Mouse (Mus musculus): ENCODE measurements around the gene Itpr3. TPM values are rescaled to one million over a fixed set of nuclear protein-coding genes. Genes with fewer than 3 reads are reported as not detected.

Gene Itpr3
- polyA plus RNA-seq, 1 experiment from 2014 or later: 4.3 TPM

GRCm38 (mm10) chr17:27025326-27025902 lies 31.7 kb upstream of the Itpr3 start:
- 96% methylated on average over 17 of the region's 17 CpGs for WGBS
- H3K4me1 ChIP-seq (replicated peaks): peaks cover 16% of the 10 kb centered on the region
- H3K27ac ChIP-seq: no peak overlapping the region
- no peak overlapping the region for H3K9ac ChIP-seq (replicated peaks)
- no peak for ATAC-seq (ENCODE audit: insufficient number of reproducible peaks, insufficient read depth, low FRiP score, low TSS enrichment, low read depth)
- no peak overlapping the region for H3K4me3 ChIP-seq (replicated peaks)
- no peaks in the 10 kb centered on the region for H3K9me3 ChIP-seq
- peaks cover 60% of the 10 kb centered on the region for H3K36me3 ChIP-seq
- no peaks in the 10 kb centered on the region for H3K27me3 ChIP-seq
- H3K4me2 ChIP-seq: no peak overlapping the region

GRCm38 (mm10) chr17:27025951-27026350 lies 31.2 kb upstream of the Itpr3 start:
- H3K36me3 ChIP-seq: peaks cover 55% of the 10 kb centered on the region
- no peak overlapping the region for H3K9ac ChIP-seq (replicated peaks)
- no peak overlapping the region for H3K4me3 ChIP-seq (replicated peaks)
- no peaks in the 10 kb centered on the region for H3K27me3 ChIP-seq
- H3K4me2 ChIP-seq: no peak overlapping the region
- ATAC-seq (ENCODE audit: insufficient number of reproducible peaks, insufficient read depth, low FRiP score, low TSS enrichment, low read depth): no peak
- 90% methylated on average over 3 of the region's 3 CpGs for WGBS
- H3K4me1 ChIP-seq (replicated peaks): peaks cover 16% of the 10 kb centered on the region
- H3K27ac ChIP-seq: no peak overlapping the region
- no peaks in the 10 kb centered on the region for H3K9me3 ChIP-seq

GRCm38 (mm10) chr17:27027460-27028283 lies 29.4 kb upstream of the Itpr3 start:
- Histone ChIP-seq H3K27ac (peak overlapping the region; percentile 82), H3K9ac (replicated peaks) (peak overlapping the region; percentile 94), H3K36me3 (peaks cover 38% of the 10 kb centered on the region), H3K4me2 (peak overlapping the region; percentile 90), H3K9me3 (no peaks in the 10 kb centered on the region), H3K4me3 (replicated peaks) (peak overlapping the region; percentile 70), H3K27me3 (no peaks in the 10 kb centered on the region), H3K4me1 (replicated peaks) (peaks cover 18% of the 10 kb centered on the region)
- no peak for ATAC-seq (ENCODE audit: insufficient number of reproducible peaks, insufficient read depth, low FRiP score, low TSS enrichment, low read depth)
- 22% methylated on average over 12 of the region's 12 CpGs for WGBS

- WGBS: 2% methylated on average over 19 of the region's 19 CpGs
- Histone ChIP-seq H3K27ac (peak overlapping the region; percentile 82), H3K4me3 (replicated peaks) (peak overlapping the region; percentile 70), H3K27me3 (no peaks in the 10 kb centered on the region), H3K4me1 (replicated peaks) (peaks cover 20% of the 10 kb centered on the region), H3K36me3 (peaks cover 31% of the 10 kb centered on the region), H3K9ac (replicated peaks) (peak overlapping the region; percentile 94), H3K9me3 (no peaks in the 10 kb centered on the region), H3K4me2 (peak overlapping the region; percentile 90)
- peak; percentile 63 for ATAC-seq (ENCODE audit: insufficient number of reproducible peaks, insufficient read depth, low FRiP score, low TSS enrichment, low read depth)
Measured at GRCm38 (mm10) chr17:27028284-27028795, 28.8 kb upstream of the Itpr3 start.

- peaks cover 26% of the 10 kb centered on the region for H3K36me3 ChIP-seq
- peak within 1 kb of the TSS; percentile 70 for H3K4me3 ChIP-seq (replicated peaks)
- no peaks in the 10 kb centered on the region for H3K27me3 ChIP-seq
- no peaks in the 10 kb centered on the region for H3K9me3 ChIP-seq
- H3K27ac ChIP-seq: peak within 1 kb of the TSS; percentile 82
- no peak; the same call in 1 of the 2 replicates for ATAC-seq (ENCODE audit: insufficient number of reproducible peaks, insufficient read depth, low FRiP score, low TSS enrichment, low read depth)
- H3K4me1 ChIP-seq (replicated peaks): peaks cover 20% of the 10 kb centered on the region
- 100% methylated on average over 1 of the region's 4 CpGs for WGBS
- H3K4me2 ChIP-seq: peak within 1 kb of the TSS; percentile 90
- H3K9ac ChIP-seq (replicated peaks): peak within 1 kb of the TSS; percentile 94
Measured at GRCm38 (mm10) chr17:27028909-27029308, 28.2 kb upstream of the Itpr3 start, which contains the start of gene Bak1. Gene Bak1 (minus strand): TSS chr17:27029009.

GRCm38 (mm10) chr17:27029431-27029830 lies 27.7 kb upstream of the Itpr3 start:
- 90% methylated on average over 14 of the region's 14 CpGs for WGBS
- Histone ChIP-seq H3K4me2 (no peak overlapping the region), H3K9me3 (no peaks in the 10 kb centered on the region), H3K36me3 (peaks cover 20% of the 10 kb centered on the region), H3K9ac (replicated peaks) (0 out of 2 replicates have a peak overlapping the region, but pooled peaks have one; percentile 94), H3K27me3 (no peaks in the 10 kb centered on the region), H3K4me3 (replicated peaks) (no peak overlapping the region), H3K27ac (no peak overlapping the region), H3K4me1 (replicated peaks) (peaks cover 20% of the 10 kb centered on the region)
- ATAC-seq (ENCODE audit: insufficient number of reproducible peaks, insufficient read depth, low FRiP score, low TSS enrichment, low read depth): no peak

GRCm38 (mm10) chr17:27030896-27031295 lies 26.2 kb upstream of the Itpr3 start:
- H3K9ac ChIP-seq (replicated peaks): no peak overlapping the region
- no peak for ATAC-seq (ENCODE audit: insufficient number of reproducible peaks, insufficient read depth, low FRiP score, low TSS enrichment, low read depth)
- H3K4me3 ChIP-seq (replicated peaks): no peak overlapping the region
- H3K9me3 ChIP-seq: no peaks in the 10 kb centered on the region
- no peak overlapping the region for H3K4me2 ChIP-seq
- H3K36me3 ChIP-seq: peaks cover 6% of the 10 kb centered on the region
- H3K27me3 ChIP-seq: no peaks in the 10 kb centered on the region
- WGBS: 87% methylated on average over 4 of the region's 4 CpGs
- no peak overlapping the region for H3K27ac ChIP-seq
- peaks cover 29% of the 10 kb centered on the region for H3K4me1 ChIP-seq (replicated peaks)

GRCm38 (mm10) chr17:27032328-27032727 lies 24.8 kb upstream of the Itpr3 start:
- Histone ChIP-seq H3K9ac (replicated peaks) (no peak overlapping the region), H3K36me3 (no peaks in the 10 kb centered on the region), H3K9me3 (no peaks in the 10 kb centered on the region), H3K4me2 (peak overlapping the region; percentile 24; the same call in 1 of the 2 replicates), H3K27ac (no peak overlapping the region), H3K27me3 (no peaks in the 10 kb centered on the region; the same call in 1 of the 2 replicates), H3K4me3 (replicated peaks) (no peak overlapping the region), H3K4me1 (replicated peaks) (peaks cover 28% of the 10 kb centered on the region)
- no peak for ATAC-seq (ENCODE audit: insufficient number of reproducible peaks, insufficient read depth, low FRiP score, low TSS enrichment, low read depth)
- 60% methylated on average over 7 of the region's 7 CpGs for WGBS

- no peaks in the 10 kb centered on the region for H3K36me3 ChIP-seq
- 3% methylated on average over 14 of the region's 14 CpGs for WGBS
- no peak overlapping the region for H3K9ac ChIP-seq (replicated peaks)
- H3K4me2 ChIP-seq: peak overlapping the region; percentile 24
- no peak overlapping the region for H3K4me3 ChIP-seq (replicated peaks)
- ATAC-seq (ENCODE audit: insufficient number of reproducible peaks, insufficient read depth, low FRiP score, low TSS enrichment, low read depth): peak; percentile 15; the same call in 1 of the 2 replicates
- H3K27ac ChIP-seq: no peak overlapping the region
- peaks cover 25% of the 10 kb centered on the region for H3K4me1 ChIP-seq (replicated peaks)
- H3K27me3 ChIP-seq: no peaks in the 10 kb centered on the region; the same call in 1 of the 2 replicates
- no peaks in the 10 kb centered on the region for H3K9me3 ChIP-seq
Measured at GRCm38 (mm10) chr17:27032869-27033268, 24.2 kb upstream of the Itpr3 start.

GRCm38 (mm10) chr17:27036465-27036864 lies 20.6 kb upstream of the Itpr3 start:
- no peak overlapping the region for H3K9ac ChIP-seq (replicated peaks)
- H3K4me2 ChIP-seq: no peak overlapping the region
- 76% methylated on average over 7 of the region's 7 CpGs for WGBS
- no peaks in the 10 kb centered on the region for H3K9me3 ChIP-seq
- H3K4me1 ChIP-seq (replicated peaks): peaks cover 53% of the 10 kb centered on the region
- H3K36me3 ChIP-seq: no peaks in the 10 kb centered on the region
- no peak for ATAC-seq (ENCODE audit: insufficient number of reproducible peaks, insufficient read depth, low FRiP score, low TSS enrichment, low read depth)
- no peak overlapping the region for H3K4me3 ChIP-seq (replicated peaks)
- H3K27me3 ChIP-seq: no peaks in the 10 kb centered on the region; the same call in 1 of the 2 replicates
- H3K27ac ChIP-seq: no peak overlapping the region
